Mouse (Mus musculus) layer of hippocampus, adult 2 months (tissue): Measurements from ENCODE around the gene Trim13. TPM values are rescaled to one million over a fixed set of nuclear protein-coding genes. Genes with fewer than 3 reads are reported as not detected.
"Not testable (repeated sequence)": the region's sequence is repeated elsewhere in the genome, so short reads cannot be mapped to it uniquely, and the experiment has no call there.

Experiments used
- DNase-seq, 2 experiments: peaks; one replicate each; pipeline ENCODE4 v3.0.0; 2022; ENCODE audit warnings: low spot score in 2 of 2
- H3K27ac ChIP-seq: fragments of 200-600 bp; 2 replicates; pipeline ENCODE4 v1.8.1; 2022
- H3K4me3 ChIP-seq: fragments of 200-600 bp; 2 replicates; pipeline ENCODE4 v1.8.1; 2022; ENCODE audit warnings: mild to moderate bottlenecking
- CTCF ChIP-seq: fragments of 200-600 bp; conservative IDR thresholded peaks from 2 replicates; pipeline ENCODE4 v1.8.1; 2022; ENCODE audit warnings: antibody characterized with exemption, mild to moderate bottlenecking, moderate library complexity
- long read RNA-seq, 2 experiments: library from polyadenylated mRNA; stranded (forward); transcript quantifications; one replicate each; pipeline ENCODE4 v2.0.0; 2021; ENCODE audit warnings: borderline mapping rate in 2 of 2
- total RNA-seq, 2 experiments: library from RNA; stranded (reverse); gene quantifications; 2 replicates each; pipeline ENCODE4 v1.2.3; 2021

Gene Trim13
- 10 to 100 TPM; 11.4 to 12.4 TPM for total RNA-seq
- long read RNA-seq, experiment 1, partial matches to known transcripts = 2 of 11 reads
- long read RNA-seq, experiment 1, other reads (novel, unspliced or antisense) = 5 of 11 reads
- long read RNA-seq, experiment 2, partial matches to known transcripts = 2 of 8 reads
- long read RNA-seq, experiment 2, other reads (novel, unspliced or antisense) = 2 of 8 reads

- TF ChIP-seq CTCF = no peak
- no peak for DNase-seq
- Histone ChIP-seq H3K27ac (peak within 1 kb of the TSS; percentile 92), H3K4me3 (peak within 1 kb of the TSS; percentile 83)
Measured at GRCm38 (mm10) chr14:61597968-61598367, at the start of gene Trim13. Trim13 (plus strand) TSS chr14:61598247.

- TF ChIP-seq CTCF = no peak
- Histone ChIP-seq H3K27ac (no peak overlapping the region), H3K4me3 (no peak overlapping the region)
- no peak for DNase-seq
Measured at GRCm38 (mm10) chr14:61548614-61549013, 49.4 kb upstream of the Trim13 start.

- Histone ChIP-seq H3K27ac (peak overlapping the region; percentile 86), H3K4me3 (peak overlapping the region; percentile 88)
- TF ChIP-seq CTCF = peak; percentile 31; the same call in 1 of the 2 replicates
- no peak for DNase-seq
Measured at GRCm38 (mm10) chr14:61555931-61556288, 42.1 kb upstream of the Trim13 start.

GRCm38 (mm10) chr14:61556289-61557147 lies 41.5 kb upstream of the Trim13 start, which contains the start of gene Spryd7:
Spryd7 (minus strand) TSS chr14:61556886.
- peak within 1 kb of the TSS; percentile 86 for H3K27ac ChIP-seq
- H3K4me3 ChIP-seq = peak within 1 kb of the TSS; percentile 88
- DNase-seq = peak; percentile 98
- TF ChIP-seq CTCF = no peak

- TF ChIP-seq CTCF = no peak
- DNase-seq = no peak
- Histone ChIP-seq H3K27ac (no peak overlapping the region), H3K4me3 (no peak overlapping the region)
Measured at GRCm38 (mm10) chr14:61558901-61559300, 39.1 kb upstream of the Trim13 start.

GRCm38 (mm10) chr14:61559856-61560255 lies 38.2 kb upstream of the Trim13 start:
- no peak for TF ChIP-seq CTCF
- Histone ChIP-seq H3K4me3 (no peak overlapping the region), H3K27ac (no peak overlapping the region)
- DNase-seq = no peak

GRCm38 (mm10) chr14:61566211-61566610 lies 31.8 kb upstream of the Trim13 start:
- not testable (repeated sequence) for H3K4me3 ChIP-seq, H3K27ac ChIP-seq, DNase-seq

GRCm38 (mm10) chr14:61569344-61569743 lies 28.7 kb upstream of the Trim13 start:
- TF ChIP-seq CTCF = no peak
- no peak overlapping the region for H3K27ac ChIP-seq
- no peak for DNase-seq
- H3K4me3 ChIP-seq = no peak overlapping the region

GRCm38 (mm10) chr14:61571366-61571765 lies 26.7 kb upstream of the Trim13 start:
- peak; percentile 83 to 91 for DNase-seq
- H3K27ac ChIP-seq = no peak overlapping the region
- no peak overlapping the region; the same call in 1 of the 2 replicates for H3K4me3 ChIP-seq
- TF ChIP-seq CTCF = peak; percentile 98

- no peak for TF ChIP-seq CTCF
- Histone ChIP-seq H3K27ac (no peak overlapping the region), H3K4me3 (no peak overlapping the region)
- DNase-seq = no peak
Measured at GRCm38 (mm10) chr14:61572131-61572530, 25.9 kb upstream of the Trim13 start.

- TF ChIP-seq CTCF = no peak
Measured at GRCm38 (mm10) chr14:61575066-61575465, 23.0 kb upstream of the Trim13 start.

GRCm38 (mm10) chr14:61575941-61576340 lies 22.1 kb upstream of the Trim13 start:
- Histone ChIP-seq H3K27ac (no peak overlapping the region), H3K4me3 (no peak overlapping the region)
- no peak for DNase-seq
- no peak for TF ChIP-seq CTCF

More at GRCm38 (mm10) chr14:61575066-61575465, 23.0 kb upstream of the Trim13 start:
- Histone ChIP-seq H3K27ac (no peak overlapping the region), H3K4me3 (no peak overlapping the region)
- DNase-seq = no peak

- DNase-seq = no peak
- TF ChIP-seq CTCF = no peak; the same call in 1 of the 2 replicates
- H3K4me3 ChIP-seq = no peak overlapping the region
- H3K27ac ChIP-seq = no peak overlapping the region
Measured at GRCm38 (mm10) chr14:61589288-61590065, 8.6 kb upstream of the Trim13 start.
